Mouse (Mus musculus) left cerebral cortex, adult 2 months (tissue): ENCODE results near the gene Nubp2. TPM values are rescaled to one million over a fixed set of nuclear protein-coding genes. Genes with fewer than 3 reads are reported as not detected.

Experiments
- DNase-seq, 2 experiments: peaks; one replicate each; pipeline ENCODE4 v3.0.0; 2021 to 2022; ENCODE audit warnings: low spot score in 2 of 2, mixed read lengths in 1 of 2; ENCODE audit errors: extremely low spot score in 1 of 2
- H3K27ac ChIP-seq: fragments of 200-600 bp; 2 replicates; pipeline ENCODE4 v1.8.1; 2022
- H3K4me3 ChIP-seq: fragments of 200-600 bp; 2 replicates; pipeline ENCODE4 v1.8.1; 2022
- CTCF ChIP-seq: fragments of 200-600 bp; IDR thresholded peaks from 2 replicates; pipeline ENCODE4 v1.8.1; 2022; ENCODE audit warnings: antibody characterized with exemption, mild to moderate bottlenecking, moderate library complexity
- intact Hi-C: fragments of 180-260 bp; cut with DNase I; formaldehyde crosslinking; loops from one replicate; pipeline ENCODE4 v1.15.1; 2025
- total RNA-seq, 2 experiments: library from RNA; stranded (reverse); gene quantifications; 2 replicates each; pipeline ENCODE4 v1.2.3; 2021

The Nubp2 gene
- total RNA-seq, 2 experiments from 2014 or later = 30.7 to 32.4 TPM

- TF ChIP-seq CTCF = no peak
- H3K27ac ChIP-seq = no peak overlapping the region
- DNase-seq = no peak
- intact Hi-C loops = no loop called here
- no peak overlapping the region for H3K4me3 ChIP-seq
These were observed 8.6 kb downstream of the Nubp2 start for GRCm38 (mm10) chr17:24877336-24878116.

GRCm38 (mm10) chr17:24874989-24875388 is 11.2 kb downstream of the Nubp2 start:
- no peak overlapping the region for H3K27ac ChIP-seq

GRCm38 (mm10) chr17:24874405-24874745 is 11.8 kb downstream of the Nubp2 start:
- H3K4me3 ChIP-seq = no peak overlapping the region
- no peak overlapping the region for H3K27ac ChIP-seq
- DNase-seq = no peak
- TF ChIP-seq CTCF = no peak
- intact Hi-C loops = no loop called here

More at GRCm38 (mm10) chr17:24874989-24875388, 11.2 kb downstream of the Nubp2 start:
- H3K4me3 ChIP-seq = no peak overlapping the region
- intact Hi-C loops = no loop called here
- no peak for DNase-seq
- no peak for TF ChIP-seq CTCF

GRCm38 (mm10) chr17:24873695-24874404 is 12.3 kb downstream of the Nubp2 start:
- no peak for TF ChIP-seq CTCF
- intact Hi-C loops = no loop called here
- H3K27ac ChIP-seq = no peak overlapping the region
- DNase-seq = no peak
- H3K4me3 ChIP-seq = no peak overlapping the region

DNA sequence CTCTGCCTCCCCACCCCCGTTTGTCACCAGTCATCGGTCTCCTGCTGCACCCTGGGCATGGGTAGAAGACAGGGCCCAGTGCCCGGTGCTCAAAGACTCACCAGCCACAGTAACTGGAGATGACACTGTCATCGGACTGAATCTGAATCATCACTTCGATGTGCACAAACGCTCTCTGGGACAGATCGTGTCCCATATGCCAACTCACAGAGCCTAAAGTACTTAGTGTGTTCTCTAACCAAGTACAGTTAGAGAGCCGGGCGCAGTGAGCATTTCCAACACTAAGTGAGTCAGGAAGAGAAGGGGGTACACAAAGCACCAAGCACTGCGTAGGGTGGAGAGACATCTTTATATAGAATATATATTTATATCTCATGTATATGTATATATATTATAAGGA is 18.2 kb downstream of the Nubp2 start:
- intact Hi-C loops = no loop called here
- no peak for TF ChIP-seq CTCF
- Histone ChIP-seq H3K4me3 (no peak overlapping the region), H3K27ac (no peak overlapping the region; the same call in none of the 2 replicates)
- no peak for DNase-seq

DNA sequence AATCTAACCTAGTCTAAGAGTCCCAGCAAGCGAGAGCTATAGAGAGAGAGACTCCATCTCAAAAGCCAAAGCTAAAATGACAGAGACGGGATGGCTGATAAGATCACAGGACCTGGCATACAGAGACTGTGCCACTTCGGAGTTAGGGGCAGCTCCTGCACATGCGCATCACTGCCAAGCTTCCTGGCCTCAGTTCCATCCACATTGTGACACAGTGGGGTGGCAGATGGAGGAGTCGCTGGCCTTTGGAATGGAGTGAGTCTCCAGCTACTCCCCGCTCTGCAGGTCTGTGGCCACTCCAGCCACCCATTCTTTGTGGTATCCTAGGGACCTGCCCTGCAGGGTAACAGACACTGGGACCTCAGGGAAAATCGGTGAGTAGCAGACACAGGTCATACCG is 20.4 kb downstream of the Nubp2 start, which contains the start of gene Igfals:
Gene Igfals (plus strand): TSS at position 222 of the 400 bp plus-strand sequence.
- TF ChIP-seq CTCF = no peak
- H3K27ac ChIP-seq = no peak within 1 kb of the TSS
- intact Hi-C loops = no loop called here
- no peak for DNase-seq
- no peak within 1 kb of the TSS for H3K4me3 ChIP-seq

- Histone ChIP-seq H3K4me3 (no peak overlapping the region), H3K27ac (no peak overlapping the region)
- no peak for DNase-seq
- intact Hi-C loops = no loop called here
- no peak for TF ChIP-seq CTCF
These were observed 24.4 kb downstream of the Nubp2 start for GRCm38 (mm10) chr17:24861785-24862184.

DNA sequence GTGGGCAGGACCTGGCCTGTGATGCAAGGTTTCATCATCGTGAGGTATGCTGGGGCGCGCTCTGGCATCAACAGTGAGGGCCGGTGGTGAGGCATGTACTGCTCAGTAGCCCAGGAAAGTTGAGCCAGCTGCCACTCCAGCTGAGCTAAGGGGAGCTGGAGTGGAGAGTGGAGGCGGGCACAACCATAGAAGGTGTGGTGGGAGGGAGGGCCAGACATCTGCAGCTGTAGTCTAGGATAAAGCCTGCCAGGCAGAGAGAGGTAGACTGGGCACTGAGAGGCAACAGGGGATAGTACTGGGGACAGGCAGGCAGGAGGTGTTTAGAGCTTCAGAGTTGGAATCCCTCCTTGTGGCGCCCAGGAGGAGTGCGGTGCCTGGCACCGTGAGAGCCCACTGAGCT is 26.1 kb downstream of the Nubp2 start:
- DNase-seq = no peak
- no peak overlapping the region for H3K27ac ChIP-seq
- H3K4me3 ChIP-seq = no peak overlapping the region
- no peak for TF ChIP-seq CTCF
- intact Hi-C loops = no loop called here

GRCm38 (mm10) chr17:24858967-24859366 is 27.2 kb downstream of the Nubp2 start:
- no peak overlapping the region for H3K4me3 ChIP-seq
- intact Hi-C loops = no loop called here
- TF ChIP-seq CTCF = no peak
- no peak for DNase-seq
- no peak overlapping the region for H3K27ac ChIP-seq

- no peak overlapping the region for H3K27ac ChIP-seq
- intact Hi-C loops = no loop called here
- no peak for TF ChIP-seq CTCF
- DNase-seq = no peak
- H3K4me3 ChIP-seq = no peak overlapping the region
These were observed 28.2 kb downstream of the Nubp2 start for GRCm38 (mm10) chr17:24857831-24858470.

DNA sequence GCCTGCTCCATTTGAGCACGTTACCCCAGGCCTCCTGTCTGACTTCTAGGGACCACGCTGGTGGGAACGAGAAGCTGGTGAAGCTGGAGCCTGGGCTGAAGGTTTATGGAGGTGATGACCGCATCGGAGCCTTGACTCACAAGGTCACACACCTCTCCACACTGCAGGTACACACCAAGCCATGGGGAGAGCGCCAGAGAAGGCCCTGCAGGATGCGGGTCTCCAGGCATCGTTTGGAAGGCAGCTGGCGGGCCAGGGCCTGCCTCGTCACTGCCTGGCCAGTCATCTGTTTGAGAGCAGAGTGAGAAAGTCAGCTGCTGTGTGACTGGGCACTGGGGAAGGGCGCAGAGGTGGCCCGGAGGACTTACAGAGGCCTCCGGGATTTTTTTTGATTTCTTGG is 29.6 kb downstream of the Nubp2 start:
- intact Hi-C loops = no loop called here
- H3K27ac ChIP-seq = no peak overlapping the region
- DNase-seq = no peak
- TF ChIP-seq CTCF = no peak
- no peak overlapping the region for H3K4me3 ChIP-seq

DNA sequence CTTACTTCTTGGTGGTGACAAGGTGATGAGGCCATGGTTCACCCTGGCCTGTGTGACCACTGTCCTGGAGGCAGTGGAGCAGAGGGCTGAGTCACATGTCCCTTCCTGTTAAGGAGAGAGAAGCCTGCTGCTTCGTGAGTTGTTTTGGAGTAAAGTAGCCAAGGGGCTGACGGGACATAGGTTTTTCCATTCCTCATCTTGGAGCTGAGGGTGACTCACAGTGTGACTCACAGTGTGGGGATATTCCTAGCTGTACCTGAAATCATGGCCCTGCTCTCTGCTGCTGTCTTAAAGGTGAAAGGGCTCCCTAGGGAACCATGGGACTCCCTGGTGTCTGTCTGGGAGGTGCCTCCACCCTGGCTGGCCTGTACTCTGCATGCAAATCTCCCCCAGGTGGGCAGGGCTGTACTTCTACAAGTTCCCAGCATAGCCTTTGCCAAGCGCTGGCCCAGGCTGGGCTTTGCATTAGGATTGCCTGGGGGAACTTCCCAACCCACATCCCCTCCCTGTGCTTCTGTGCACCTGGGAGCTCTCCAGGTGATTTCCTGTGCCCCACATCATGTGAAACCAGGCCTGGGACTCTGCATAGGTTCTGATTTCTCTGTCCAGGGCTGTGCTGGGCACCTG is 30.2 kb downstream of the Nubp2 start:
- TF ChIP-seq CTCF = no peak
- intact Hi-C loops = no loop called here
- H3K4me3 ChIP-seq = no peak overlapping the region
- H3K27ac ChIP-seq = no peak overlapping the region
- DNase-seq = no peak
